Mouse (Mus musculus) olfactory bulb, adult 2 months (tissue): Measurements from ENCODE around the gene Col18a1.

ENCODE experiments used
- CTCF ChIP-seq: fragments of 200-500 bp; IDR thresholded peaks from 2 replicates; pipeline ENCODE4 v1.5.1; 2012; ENCODE audit warnings: low read depth, mild to moderate bottlenecking, low read length, moderate library complexity; ENCODE audit not compliant: insufficient read depth
- POLR2A ChIP-seq: fragments of 200-500 bp; IDR thresholded peaks from 2 replicates; pipeline ENCODE4 v1.6.1; 2012; ENCODE audit warnings: mild to moderate bottlenecking, low read depth, low read length, moderate library complexity; ENCODE audit not compliant: insufficient read depth

DNA sequence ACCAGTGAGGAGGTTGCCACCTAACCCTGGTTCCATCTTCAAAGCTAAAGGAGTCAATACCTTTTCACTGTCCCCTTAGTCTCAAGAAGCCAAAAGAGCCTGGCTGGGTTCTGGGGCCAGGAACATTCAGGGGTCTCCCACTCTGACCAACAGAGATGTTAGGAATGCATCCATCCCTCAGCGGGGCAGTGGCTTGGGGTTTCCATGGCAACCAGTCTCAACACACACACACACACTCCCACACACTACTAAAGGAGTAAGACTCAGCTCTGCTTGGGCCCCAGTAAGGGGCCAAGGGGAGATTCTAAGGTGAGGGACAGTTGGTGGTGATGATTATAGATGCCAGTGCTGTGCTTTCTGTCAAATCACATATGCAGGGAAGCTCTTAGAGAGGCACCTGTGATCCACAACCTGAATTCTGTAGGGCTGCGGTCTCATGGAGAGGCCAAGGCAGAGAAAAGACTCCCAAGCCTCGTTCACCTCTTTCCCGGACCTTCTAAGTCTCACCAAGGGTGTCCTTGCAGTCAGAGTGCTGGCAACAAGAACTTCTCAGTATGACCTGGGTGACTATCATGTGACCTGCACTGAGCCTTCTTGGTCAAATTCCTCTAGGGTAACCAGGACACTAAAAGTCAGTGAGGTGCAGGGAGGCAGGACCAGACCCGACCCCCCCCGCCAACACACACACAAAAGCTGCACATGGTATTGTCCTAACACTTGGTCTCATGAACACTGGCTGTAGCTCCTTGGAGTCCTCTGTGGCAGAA lies 46.2 kb upstream of the Col18a1 start:
- TF ChIP-seq CTCF (no peak), POLR2A (no peak)
